Mouse (Mus musculus) midbrain, embryonic 11.5 days (tissue): Measurements from ENCODE around the gene Gm20792. TPM values are rescaled to one million over a fixed set of nuclear protein-coding genes. Genes with fewer than 3 reads are reported as not detected.
"Not testable (repeated sequence)": the region's sequence is repeated elsewhere in the genome, so short reads cannot be mapped to it uniquely, and the experiment has no call there.

Source experiments
- ATAC-seq: fragments of 200-750 bp; cut with Nextera tagmentation; 2 replicates; pipeline ENCODE4 v1.8.0; 2017; ENCODE audit warnings: moderate TSS enrichment, moderate library complexity; ENCODE audit not compliant: low FRiP score
- DNase-seq: peaks from one replicate; pipeline ENCODE4 v3.0.0; 2015; ENCODE audit warnings: low spot score; ENCODE audit errors: missing footprints
- H3K27ac ChIP-seq: fragments of 300-500 bp; sonication (generic); 2 replicates; pipeline ENCODE4 v1.5.1; 2014; ENCODE audit warnings: low read depth, low read length
- H3K27me3 ChIP-seq: fragments of 300-500 bp; sonication (generic); 2 replicates; pipeline ENCODE4 v1.6.1; 2014; ENCODE audit warnings: mild to moderate bottlenecking, low read length, moderate library complexity, mixed read lengths; ENCODE audit not compliant: control insufficient read depth, insufficient read depth
- H3K36me3 ChIP-seq: fragments of 300-500 bp; sonication (generic); 2 replicates; pipeline ENCODE4 v1.6.1; 2014; ENCODE audit warnings: mild to moderate bottlenecking, low read length, moderate library complexity, mixed read lengths; ENCODE audit not compliant: control insufficient read depth, insufficient read depth
- H3K4me1 ChIP-seq: fragments of 300-500 bp; sonication (generic); 2 replicates; pipeline ENCODE4 v1.6.1; 2014; ENCODE audit warnings: low read length; ENCODE audit not compliant: control insufficient read depth, insufficient read depth
- H3K4me2 ChIP-seq: fragments of 300-500 bp; sonication (generic); 2 replicates; pipeline ENCODE4 v1.6.1; 2014; ENCODE audit warnings: mild to moderate bottlenecking, moderate library complexity
- H3K4me3 ChIP-seq: fragments of 300-500 bp; sonication (generic); 2 replicates; pipeline ENCODE4 v1.5.1; 2014; ENCODE audit warnings: low read depth, low read length
- H3K9ac ChIP-seq: fragments of 300-500 bp; sonication (generic); 2 replicates; pipeline ENCODE4 v1.6.1; 2014; ENCODE audit warnings: low read length
- H3K9me3 ChIP-seq: fragments of 300-500 bp; sonication (generic); 2 replicates; pipeline ENCODE4 v1.6.1; 2016; ENCODE audit warnings: low read length; ENCODE audit not compliant: control insufficient read depth
- WGBS: fragments of 180-500 bp; shearing (Covaris S2); extraction: QIAGEN DNeasy Blood & Tissue Kit; methylation state at CpG from one replicate; pipeline ENCODE4 v1.1.7; 2014; 5-methylcytosine and 5-hydroxymethylcytosine counted together
- polyA plus RNA-seq: library from polyadenylated mRNA; unstranded; fragments of >200 nt; fragmentation: Nextera tagmentation; extraction: Ambion mirVana; gene quantifications from 2 replicates; pipeline ENCODE4 v1.2.1, GENCODE M21; 2014

The Gm20792 gene
- polyA plus RNA-seq = not detected in 2 replicates

- not testable (repeated sequence) for H3K9ac ChIP-seq, H3K36me3 ChIP-seq, H3K27me3 ChIP-seq, H3K9me3 ChIP-seq, ATAC-seq, H3K4me2 ChIP-seq, H3K4me1 ChIP-seq, H3K4me3 ChIP-seq, H3K27ac ChIP-seq, DNase-seq
- WGBS = no CpG with 5 or more reads among the region's 8 CpGs
Observed at GRCm38 (mm10) chrY:48311555-48311954, at the start of gene Gm20792. TSS of gene Gm20792 (plus strand) at chrY:48311855.
